Mouse (Mus musculus) midbrain, embryonic 14.5 days (tissue): ENCODE measurements around the gene Tekt4. TPM values are rescaled to one million over a fixed set of nuclear protein-coding genes. Genes with fewer than 3 reads are reported as not detected.

Source experiments
- polyA plus RNA-seq: library from polyadenylated mRNA; unstranded; fragments of >200 nt; fragmentation: Nextera tagmentation; extraction: Ambion mirVana; gene quantifications from 2 replicates; pipeline ENCODE4 v1.2.1, GENCODE M21; 2014

The Tekt4 gene
- polyA plus RNA-seq, 1 experiment from 2014 or later = 0.50 TPM

Other genes with a start within 250 kb of the Tekt4 start
- gene Gnptg, start 214.5 kb upstream of the Tekt4 start, polyA plus RNA-seq = 79.0 and 83.9 TPM in 2 replicates
- gene Tsr3, start 214.4 kb upstream of the Tekt4 start, polyA plus RNA-seq = 52.1 and 56.9 TPM in 2 replicates
- 11.6 and 17.7 TPM in 2 replicates for gene Baiap3, start 198.3 kb upstream of the Tekt4 start, polyA plus RNA-seq
- 505 and 564 TPM in 2 replicates for gene Ube2i, start 180.0 kb upstream of the Tekt4 start, polyA plus RNA-seq
- gene Prss34, start 156.2 kb upstream of the Tekt4 start, polyA plus RNA-seq = not detected in 2 replicates
- gene Prss28, start 146.0 kb upstream of the Tekt4 start, polyA plus RNA-seq = not detected in 2 replicates
- gene Prss29, start 136.0 kb upstream of the Tekt4 start, polyA plus RNA-seq = not detected in 2 replicates
- not detected in 2 replicates for gene Tpsab1, start 109.1 kb upstream of the Tekt4 start, polyA plus RNA-seq
- gene Tpsb2, start 88.3 kb upstream of the Tekt4 start, polyA plus RNA-seq = 0.20 TPM in 1 of 2 replicates, not detected in the other
- gene Tpsg1, start 85.3 kb upstream of the Tekt4 start, polyA plus RNA-seq = 0.61 and 1.2 TPM in 2 replicates
- gene Cacna1h, start 20.8 kb upstream of the Tekt4 start, polyA plus RNA-seq = 11.3 and 15.0 TPM in 2 replicates
- 0.36 and 0.61 TPM in 2 replicates for gene Sstr5, start 42.7 kb downstream of the Tekt4 start, polyA plus RNA-seq
- gene Sox8, start 116.1 kb downstream of the Tekt4 start, polyA plus RNA-seq = 8.0 and 13.5 TPM in 2 replicates
- gene Lmf1, start 124.5 kb downstream of the Tekt4 start, polyA plus RNA-seq = 19.5 and 20.8 TPM in 2 replicates